Mouse (Mus musculus) common myeloid progenitor, adult 5-6 weeks (primary cell): Measurements from ENCODE around the gene Amtn. TPM values are rescaled to one million over a fixed set of nuclear protein-coding genes. Genes with fewer than 3 reads are reported as not detected.
A peak's percentile ranks its signal among the peaks of the same experiment; 100 is the strongest.
"Not testable (repeated sequence)": the region's sequence is repeated elsewhere in the genome, so short reads cannot be mapped to it uniquely, and the experiment has no call there.

Experiments used
- ATAC-seq: replicated peaks from 2 replicates; pipeline ENCODE4 v1.8.0; 2016; ENCODE audit warnings: low read depth, mild to moderate bottlenecking, moderate TSS enrichment, inconsistent platforms; ENCODE audit not compliant: poor library complexity, severe bottlenecking
- total RNA-seq: library from RNA; stranded (forward); fragments of 200-1000, 187-1606 nt; gene quantifications from 2 replicates; pipeline ENCODE4 v1.2.3, GENCODE M21; 2017

Amtn gene
- total RNA-seq, result not detected in 2 replicates

- no peak for ATAC-seq
Observed at GRCm38 (mm10) chr5:88375808-88376207, at the start of gene Amtn. Amtn (plus strand) TSS chr5:88376108.

DNA sequence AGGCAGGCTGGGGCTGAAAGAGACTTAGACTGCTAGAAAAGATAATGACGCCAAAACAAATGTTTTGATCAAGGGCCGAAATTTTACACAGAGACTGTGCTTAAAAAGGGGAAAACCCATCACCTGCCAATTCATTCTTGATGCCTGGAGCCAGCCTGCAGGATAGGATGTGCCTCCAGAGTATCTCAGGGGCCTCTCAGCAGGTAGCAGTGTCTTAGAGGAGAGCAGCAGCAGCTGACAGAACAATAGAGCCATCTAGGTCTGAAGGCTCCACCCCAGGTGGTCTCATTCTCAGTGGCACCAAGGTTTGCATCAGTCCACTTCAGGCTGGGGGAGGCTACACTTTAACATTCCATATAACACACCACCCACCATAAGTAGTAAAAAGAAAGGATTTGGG is 27.4 kb upstream of the Amtn start:
- not testable (repeated sequence) for ATAC-seq

DNA sequence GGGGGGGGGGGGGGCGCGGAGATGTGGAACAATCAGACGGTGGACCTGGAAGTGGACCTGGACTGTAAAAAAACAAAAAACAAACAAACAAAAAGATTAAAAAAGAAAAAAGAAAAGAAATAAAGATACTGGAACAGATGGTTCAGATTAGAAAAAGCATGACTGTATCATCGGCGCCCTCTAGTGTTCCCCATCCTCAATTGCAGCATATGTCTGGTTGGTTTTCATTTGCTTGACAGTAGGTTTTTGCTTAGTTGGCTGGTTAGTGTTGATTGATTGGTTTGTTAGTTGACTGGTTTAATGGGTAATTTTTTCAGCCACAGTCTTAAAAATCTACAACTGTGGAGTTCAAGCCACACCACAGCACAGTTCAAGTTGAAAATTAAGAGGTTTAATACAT is 11.1 kb upstream of the Amtn start:
- peak; percentile 77 for ATAC-seq

- no peak for ATAC-seq
Observed at GRCm38 (mm10) chr5:88366886-88367285, 9.0 kb upstream of the Amtn start.

GRCm38 (mm10) chr5:88370578-88371232 is 5.2 kb upstream of the Amtn start:
- ATAC-seq, result no peak

GRCm38 (mm10) chr5:88372563-88372962 is 3.3 kb upstream of the Amtn start:
- ATAC-seq, result no peak

- ATAC-seq, result not testable (repeated sequence)
Observed at GRCm38 (mm10) chr5:88391960-88392359, 16.1 kb downstream of the Amtn start.

- no peak for ATAC-seq
Observed at GRCm38 (mm10) chr5:88398581-88398980, 22.7 kb downstream of the Amtn start.

DNA sequence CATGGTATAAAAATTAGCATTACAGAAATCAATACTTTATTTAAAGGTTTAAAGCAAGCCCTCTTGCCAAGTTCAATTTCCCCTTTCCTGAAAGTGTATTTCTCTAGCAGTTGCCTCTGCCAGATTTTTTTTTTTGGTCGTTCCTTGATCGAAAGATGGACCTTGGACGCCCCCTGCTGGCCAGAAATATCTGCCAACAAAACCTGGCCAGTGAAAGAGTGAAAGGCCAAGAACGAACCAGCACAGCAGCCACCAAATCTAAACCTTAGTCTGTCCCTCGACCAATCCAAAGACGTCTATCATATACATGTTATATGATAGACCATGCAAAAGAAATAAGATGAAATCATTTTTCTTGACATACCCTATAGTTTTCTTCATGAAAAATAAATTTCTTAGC is 23.9 kb downstream of the Amtn start:
- peak; percentile 86 for ATAC-seq

DNA sequence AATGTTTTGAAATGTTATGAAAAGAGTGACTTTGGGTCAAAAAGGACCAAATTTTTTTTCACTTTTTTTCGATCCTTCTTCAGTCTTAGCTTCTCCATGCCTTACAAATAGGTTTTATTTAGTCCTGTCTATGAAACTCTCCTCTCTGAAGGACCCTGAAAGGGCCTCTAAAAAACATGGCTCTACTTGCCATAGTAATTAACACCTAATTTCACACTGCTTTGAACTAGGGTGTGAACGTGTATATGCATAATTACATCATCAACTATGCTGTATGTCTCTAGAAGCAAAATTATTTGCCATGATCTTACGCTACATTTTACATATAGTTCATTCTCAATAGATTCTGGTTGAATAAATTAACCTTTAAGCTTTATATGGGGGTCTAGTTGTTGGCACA is 25.6 kb downstream of the Amtn start:
- ATAC-seq, result no peak

DNA sequence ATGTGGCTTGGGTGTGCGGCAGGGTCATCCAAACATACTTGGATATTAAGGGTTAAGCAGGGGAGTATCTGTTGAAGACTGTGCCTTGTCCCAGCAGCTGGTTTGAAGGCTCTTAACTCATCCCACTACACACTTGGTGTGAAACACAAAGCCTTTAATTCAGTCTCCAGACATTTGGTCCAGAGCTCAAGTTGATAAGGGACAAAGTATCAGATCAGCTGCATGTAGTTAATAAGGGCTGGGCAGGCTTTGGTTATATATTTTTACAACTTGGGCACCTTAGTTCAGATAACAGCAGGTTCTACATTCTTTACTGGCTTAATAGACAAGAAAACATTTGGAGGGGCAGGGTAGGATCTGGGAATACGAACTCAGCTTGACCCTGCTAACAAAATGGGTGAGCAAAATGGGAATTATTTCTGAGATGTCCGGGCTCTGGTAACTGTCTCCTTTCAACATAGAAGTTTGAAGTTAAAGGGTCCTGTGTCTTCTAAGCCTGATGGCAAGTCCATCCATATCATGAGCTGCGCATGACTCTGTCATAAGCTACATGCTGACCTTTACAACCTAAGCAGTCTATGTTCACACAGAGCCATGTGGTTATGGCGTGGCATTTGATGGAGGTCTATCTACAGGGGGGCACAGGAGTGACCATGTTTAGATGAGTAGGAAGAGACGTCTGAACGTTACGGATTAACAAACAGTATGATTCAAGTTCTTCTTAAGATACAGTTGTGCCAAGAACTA is 44.6 kb downstream of the Amtn start:
- ATAC-seq, result no peak

DNA sequence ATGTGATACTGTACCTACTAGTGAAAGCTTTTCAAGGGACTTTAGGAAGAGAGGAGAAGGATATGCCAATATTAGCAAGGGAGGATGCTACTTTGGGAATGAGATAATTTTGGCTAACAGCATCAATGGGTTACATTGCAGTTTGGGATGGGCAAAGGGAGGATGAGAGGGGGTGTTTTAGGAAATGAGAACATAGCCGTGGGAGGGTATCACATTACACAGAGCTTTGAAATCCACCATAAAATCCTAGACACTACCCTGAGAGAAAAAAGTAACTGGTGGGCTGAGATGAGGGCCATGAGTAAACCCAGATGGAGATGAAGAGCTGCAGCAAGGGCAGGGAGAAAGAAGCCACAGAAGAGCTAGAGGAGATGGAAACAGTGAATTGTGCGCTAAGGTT is 49.0 kb downstream of the Amtn start:
- ATAC-seq, result not testable (repeated sequence)

- ATAC-seq, result no peak
Observed at GRCm38 (mm10) chr5:88426753-88427152, 50.8 kb downstream of the Amtn start.

Other genes starting within 250 kb of the Amtn start
- gene Gm11115, start 222.0 kb upstream of the Amtn start, total RNA-seq, result not detected in 2 replicates
- not detected in 2 replicates for gene Gm7714, start 107.2 kb upstream of the Amtn start, total RNA-seq
- gene Prol1, start 58.8 kb upstream of the Amtn start, total RNA-seq, result not detected in 2 replicates
- gene Ambn, start 79.9 kb downstream of the Amtn start, total RNA-seq, result not detected in 2 replicates
- not detected in 2 replicates for gene Enam, start 111.9 kb downstream of the Amtn start, total RNA-seq
- gene Jchain, start 151.8 kb downstream of the Amtn start, total RNA-seq, result 2.8 TPM in 1 of 2 replicates, not detected in the other
- 71.3 and 76.3 TPM in 2 replicates for gene Utp3, start 178.4 kb downstream of the Amtn start, total RNA-seq
- 14.8 and 15.9 TPM in 2 replicates for gene Rufy3, start 188.9 kb downstream of the Amtn start, total RNA-seq